Mouse (Mus musculus) thymus, adult 2 months (tissue): Measurements from ENCODE around the gene Sorcs1.

Source experiments
- CTCF ChIP-seq: fragments of 200-500 bp; IDR thresholded peaks from 2 replicates; pipeline ENCODE4 v1.5.1; 2012; ENCODE audit warnings: mild to moderate bottlenecking, control low read depth, low read length, moderate library complexity, borderline replicate concordance; ENCODE audit not compliant: control insufficient read depth, poor library complexity, insufficient read depth; ENCODE audit errors: extremely low read depth
- POLR2A ChIP-seq: fragments of 200-500 bp; IDR thresholded peaks from 2 replicates; pipeline ENCODE4 v1.6.1; 2012; ENCODE audit warnings: mild to moderate bottlenecking, low read length, control low read depth, moderate library complexity; ENCODE audit not compliant: control insufficient read depth, poor library complexity, insufficient read depth; ENCODE audit errors: extremely low read depth

- TF ChIP-seq CTCF (no peak), POLR2A (no peak)
Measured at GRCm38 (mm10) chr19:50458581-50458980, 219.9 kb downstream of the Sorcs1 start.
